Mouse (Mus musculus) forebrain, embryonic 16.5 days (tissue): ENCODE measurements around the gene Plk1. TPM values are rescaled to one million over a fixed set of nuclear protein-coding genes. Genes with fewer than 3 reads are reported as not detected.

Experiments
- ATAC-seq: fragments of 200-750 bp; cut with Nextera tagmentation; 2 replicates; pipeline ENCODE4 v1.8.0; 2017; ENCODE audit warnings: mild to moderate bottlenecking, moderate library complexity
- H3K27ac ChIP-seq: fragments of 300-500 bp; sonication (generic); 2 replicates; pipeline ENCODE4 v1.5.1; 2014; ENCODE audit warnings: low read length, control low read depth
- H3K27me3 ChIP-seq: fragments of 300-500 bp; sonication (generic); replicated peaks from 2 replicates; pipeline ENCODE4 v1.6.1; 2014; ENCODE audit warnings: low read length; ENCODE audit not compliant: control insufficient read depth, insufficient read depth
- H3K36me3 ChIP-seq: fragments of 300-500 bp; sonication (generic); 2 replicates; pipeline ENCODE4 v1.6.1; 2014; ENCODE audit not compliant: control insufficient read depth, insufficient read depth
- H3K4me1 ChIP-seq: fragments of 300-500 bp; sonication (generic); replicated peaks from 2 replicates; pipeline ENCODE4 v1.6.1; 2014; ENCODE audit warnings: low read length; ENCODE audit not compliant: control insufficient read depth, insufficient read depth
- H3K4me2 ChIP-seq: fragments of 300-500 bp; sonication (generic); 2 replicates; pipeline ENCODE4 v1.6.1; 2014; ENCODE audit warnings: mild to moderate bottlenecking, low read length, control low read depth
- H3K4me3 ChIP-seq: fragments of 300-500 bp; sonication (generic); replicated peaks from 2 replicates; pipeline ENCODE4 v1.5.1; 2014; ENCODE audit warnings: mild to moderate bottlenecking, low read length, control low read depth
- H3K9ac ChIP-seq: fragments of 300-500 bp; sonication (generic); replicated peaks from 2 replicates; pipeline ENCODE4 v1.6.1; 2014; ENCODE audit warnings: low read depth, low read length, control low read depth
- H3K9me3 ChIP-seq: fragments of 300-500 bp; sonication (generic); 2 replicates; pipeline ENCODE4 v1.6.1; 2016; ENCODE audit warnings: low read length; ENCODE audit not compliant: control insufficient read depth
- WGBS: fragments of 180-500 bp; shearing (Covaris S2); extraction: QIAGEN DNeasy Blood & Tissue Kit; methylation state at CpG from one replicate; pipeline ENCODE4 v1.1.7; 2014; 5-methylcytosine and 5-hydroxymethylcytosine counted together
- polyA plus RNA-seq: library from polyadenylated mRNA; unstranded; fragments of >200 nt; fragmentation: Nextera tagmentation; extraction: Ambion mirVana; gene quantifications from 2 replicates; pipeline ENCODE4 v1.2.1, GENCODE M21; 2015

The Plk1 gene
- polyA plus RNA-seq, 1 experiment from 2014 or later, result 46.2 TPM

GRCm38 (mm10) chr7:122138190-122138589, 21.0 kb upstream of the Plk1 start:
- WGBS, result 97% methylated on average over 5 of the region's 5 CpGs
- no peaks in the 10 kb centered on the region for H3K27me3 ChIP-seq
- H3K4me1 ChIP-seq, result peaks cover 7% of the 10 kb centered on the region
- H3K4me3 ChIP-seq, result no peak overlapping the region
- H3K9ac ChIP-seq, result no peak overlapping the region
- peaks cover 35% of the 10 kb centered on the region for H3K36me3 ChIP-seq
- no peaks in the 10 kb centered on the region for H3K9me3 ChIP-seq
- ATAC-seq, result no peak
- no peak overlapping the region for H3K4me2 ChIP-seq
- no peak overlapping the region for H3K27ac ChIP-seq

GRCm38 (mm10) chr7:122140991-122141390, 18.2 kb upstream of the Plk1 start:
- no peak overlapping the region for H3K4me2 ChIP-seq
- H3K9ac ChIP-seq, result no peak overlapping the region
- H3K27me3 ChIP-seq, result no peaks in the 10 kb centered on the region
- no peaks in the 10 kb centered on the region for H3K4me1 ChIP-seq
- ATAC-seq, result no peak
- H3K9me3 ChIP-seq, result no peaks in the 10 kb centered on the region
- no peak overlapping the region for H3K27ac ChIP-seq
- H3K4me3 ChIP-seq, result no peak overlapping the region
- H3K36me3 ChIP-seq, result peaks cover 45% of the 10 kb centered on the region

- Histone ChIP-seq H3K4me1 (no peaks in the 10 kb centered on the region), H3K36me3 (peaks cover 15% of the 10 kb centered on the region), H3K4me3 (no peak overlapping the region), H3K9ac (no peak overlapping the region), H3K4me2 (no peak overlapping the region), H3K27me3 (no peaks in the 10 kb centered on the region), H3K27ac (no peak overlapping the region), H3K9me3 (no peaks in the 10 kb centered on the region)
- ATAC-seq, result no peak
- 85% methylated on average over 4 of the region's 4 CpGs for WGBS
Observed at GRCm38 (mm10) chr7:122152473-122152872, 6.8 kb upstream of the Plk1 start.

GRCm38 (mm10) chr7:122158488-122158887, 751 bp upstream of the Plk1 start:
- peak overlapping the region; percentile 55; the same call in 1 of the 2 replicates for H3K27ac ChIP-seq
- WGBS, result 4% methylated on average over 13 of the region's 13 CpGs
- H3K4me3 ChIP-seq, result peak overlapping the region; percentile 62
- no peaks in the 10 kb centered on the region for H3K9me3 ChIP-seq
- no peaks in the 10 kb centered on the region for H3K27me3 ChIP-seq
- ATAC-seq, result no peak
- peaks cover 31% of the 10 kb centered on the region for H3K4me1 ChIP-seq
- H3K4me2 ChIP-seq, result peak overlapping the region; percentile 96
- no peaks in the 10 kb centered on the region for H3K36me3 ChIP-seq
- H3K9ac ChIP-seq, result peak overlapping the region; percentile 60

GRCm38 (mm10) chr7:122160037-122160436, 798 bp downstream of the Plk1 start:
- H3K4me1 ChIP-seq, result peaks cover 31% of the 10 kb centered on the region
- under 1% methylated on average over 12 of the region's 12 CpGs for WGBS
- peak overlapping the region; percentile 55 for H3K9ac ChIP-seq
- peak overlapping the region; percentile 62 for H3K4me3 ChIP-seq
- peak overlapping the region; percentile 96 for H3K4me2 ChIP-seq
- ATAC-seq, result no peak
- H3K27me3 ChIP-seq, result no peaks in the 10 kb centered on the region
- no peaks in the 10 kb centered on the region for H3K36me3 ChIP-seq
- H3K9me3 ChIP-seq, result no peaks in the 10 kb centered on the region
- no peak overlapping the region for H3K27ac ChIP-seq

- Histone ChIP-seq H3K4me1 (peaks cover 19% of the 10 kb centered on the region), H3K9ac (no peak overlapping the region), H3K4me2 (no peak overlapping the region), H3K4me3 (no peak overlapping the region), H3K9me3 (no peaks in the 10 kb centered on the region), H3K36me3 (no peaks in the 10 kb centered on the region), H3K27ac (no peak overlapping the region), H3K27me3 (no peaks in the 10 kb centered on the region)
- no peak for ATAC-seq
- 90% methylated on average over 8 of the region's 8 CpGs for WGBS
Observed at GRCm38 (mm10) chr7:122163766-122164165, 4.5 kb downstream of the Plk1 start.

GRCm38 (mm10) chr7:122167203-122167602, 8.0 kb downstream of the Plk1 start:
- Histone ChIP-seq H3K9me3 (no peaks in the 10 kb centered on the region), H3K27ac (no peak overlapping the region), H3K4me2 (no peak overlapping the region), H3K9ac (no peak overlapping the region), H3K4me1 (no peaks in the 10 kb centered on the region), H3K27me3 (no peaks in the 10 kb centered on the region), H3K36me3 (0 out of 2 replicates have a peak, but pooled peaks cover 5% of the 10 kb centered on the region), H3K4me3 (no peak overlapping the region)
- WGBS, result 82% methylated on average over 7 of the region's 7 CpGs
- ATAC-seq, result no peak

GRCm38 (mm10) chr7:122170705-122171104, 11.5 kb downstream of the Plk1 start:
- Histone ChIP-seq H3K4me2 (no peak overlapping the region), H3K27me3 (no peaks in the 10 kb centered on the region), H3K27ac (no peak overlapping the region), H3K36me3 (0 out of 2 replicates have a peak, but pooled peaks cover 5% of the 10 kb centered on the region), H3K4me3 (no peak overlapping the region), H3K9me3 (no peaks in the 10 kb centered on the region), H3K4me1 (no peaks in the 10 kb centered on the region), H3K9ac (no peak overlapping the region)
- no peak for ATAC-seq
- WGBS, result 85% methylated on average over 6 of the region's 6 CpGs

- no peak overlapping the region for H3K27ac ChIP-seq
- H3K27me3 ChIP-seq, result no peaks in the 10 kb centered on the region
- H3K4me3 ChIP-seq, result no peak overlapping the region
- ATAC-seq, result no peak
- no peak overlapping the region for H3K4me2 ChIP-seq
- H3K9me3 ChIP-seq, result no peaks in the 10 kb centered on the region
- no peak overlapping the region for H3K9ac ChIP-seq
- H3K36me3 ChIP-seq, result 0 out of 2 replicates have a peak, but pooled peaks cover 5% of the 10 kb centered on the region
- 85% methylated on average over 10 of the region's 10 CpGs for WGBS
- H3K4me1 ChIP-seq, result no peaks in the 10 kb centered on the region
Observed at GRCm38 (mm10) chr7:122171613-122172012, 12.4 kb downstream of the Plk1 start.

- no peak overlapping the region for H3K9ac ChIP-seq
- H3K9me3 ChIP-seq, result no peaks in the 10 kb centered on the region
- no peaks in the 10 kb centered on the region for H3K4me1 ChIP-seq
- no peaks in the 10 kb centered on the region for H3K36me3 ChIP-seq
- no peak overlapping the region for H3K27ac ChIP-seq
- H3K4me2 ChIP-seq, result no peak overlapping the region
- 93% methylated on average over 7 of the region's 7 CpGs for WGBS
- no peak overlapping the region for H3K4me3 ChIP-seq
- no peak for ATAC-seq
- H3K27me3 ChIP-seq, result no peaks in the 10 kb centered on the region
Observed at GRCm38 (mm10) chr7:122180720-122181119, 21.5 kb downstream of the Plk1 start.
